Mouse (Mus musculus): ENCODE measurements at regions not wholly inside any gene's neighbourhood (a gene's known extent, or its start where the extent isn't known, plus 50 kb on each side); places are given as distances from the start of the nearest gene placed in this dataset.
A peak's percentile ranks its signal among the peaks of the same experiment; 100 is the strongest.

DNA sequence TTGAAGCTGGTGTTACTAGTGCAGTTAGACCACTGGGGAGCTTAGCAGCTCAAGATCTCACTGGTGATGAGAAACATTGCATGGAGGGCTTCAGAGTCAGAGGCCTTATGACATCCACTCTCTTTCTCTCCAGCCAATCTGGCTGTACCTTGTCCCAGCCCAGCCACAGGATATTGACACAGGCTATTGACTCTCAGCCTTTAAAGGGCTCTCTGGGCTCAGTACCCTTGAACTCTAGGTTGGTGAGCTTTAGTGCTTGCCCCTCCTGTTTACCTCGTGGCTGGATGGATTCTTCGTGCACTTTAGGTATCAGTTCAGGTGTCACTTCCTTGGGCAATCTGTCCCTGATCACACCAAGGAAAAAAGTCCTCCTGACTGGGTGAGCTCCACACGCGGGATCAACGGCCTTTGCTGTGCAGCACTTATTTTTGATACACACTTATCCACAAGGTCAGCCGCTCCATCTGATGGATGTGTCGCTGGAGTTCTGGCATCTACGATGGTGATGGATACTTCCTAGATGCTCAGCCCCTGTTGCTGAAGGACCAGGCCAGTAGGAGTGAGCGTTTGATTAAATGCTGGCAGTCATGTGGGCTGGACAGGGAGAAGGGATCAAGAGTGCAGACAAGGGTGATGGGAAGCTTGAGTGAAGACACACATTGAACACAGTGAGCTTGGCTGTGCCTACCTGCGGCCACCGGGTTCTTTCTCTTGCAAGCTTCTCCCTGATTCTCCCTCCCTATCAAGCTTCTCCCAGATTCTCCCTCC lies 177.7 kb downstream of the Snx10 start:
- DNase-seq (ENCODE audit: low spot score in 2 of 2), result no peak

DNA sequence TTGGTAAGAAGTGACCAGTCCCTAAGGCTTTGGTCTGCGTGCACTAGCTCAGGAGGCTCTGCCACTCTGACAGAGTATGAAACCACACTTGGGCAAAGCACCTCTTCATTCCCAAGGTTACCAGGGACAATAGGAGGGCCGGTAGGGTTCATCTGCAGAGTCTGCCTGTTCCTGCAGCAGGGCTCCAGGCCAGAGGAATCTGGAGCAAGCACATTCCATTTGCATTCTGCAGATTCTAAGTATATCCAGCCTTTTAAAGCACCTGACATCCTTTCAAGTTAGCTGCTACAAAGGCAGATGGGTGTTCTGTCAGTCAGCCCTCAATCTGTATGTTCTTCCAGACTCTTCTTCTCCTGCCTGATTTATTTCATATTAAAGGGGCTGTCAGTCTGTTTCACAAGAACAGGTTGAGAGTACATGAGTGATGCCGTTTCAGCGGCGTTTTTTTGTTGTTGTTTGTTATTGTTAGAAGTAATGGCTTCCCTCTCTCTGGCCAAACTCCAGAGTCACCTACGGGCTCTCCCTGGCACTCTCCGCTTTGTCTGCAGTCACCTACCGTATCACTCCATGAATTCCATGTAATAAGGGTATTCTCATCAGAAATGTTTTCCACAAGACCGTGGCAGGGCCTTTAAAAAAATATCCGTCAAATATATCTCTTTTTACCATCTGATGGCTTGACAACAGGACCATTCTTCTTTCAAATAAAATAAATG lies 178.9 kb downstream of the Snx10 start:
- DNase-seq (ENCODE audit: low spot score in 2 of 2), result no peak

DNA sequence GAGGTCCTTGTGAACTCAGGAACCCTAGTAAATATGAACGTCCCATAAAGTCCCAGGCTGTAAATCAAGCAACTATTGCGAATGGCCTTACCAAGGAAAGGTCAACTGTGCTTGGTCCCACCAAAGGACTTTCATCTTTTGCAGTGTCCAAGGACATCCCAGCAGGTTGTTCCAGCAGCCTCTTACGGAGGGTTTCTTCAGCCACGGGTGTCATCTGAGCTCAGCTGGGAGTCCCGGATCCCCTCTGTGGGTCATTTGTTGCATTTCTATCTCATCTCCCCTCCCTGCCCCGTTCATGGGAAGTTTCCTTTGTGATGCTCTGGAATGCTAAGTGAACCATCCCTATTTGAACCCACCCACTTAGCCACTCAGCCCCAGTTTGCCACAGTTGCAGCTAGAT lies 184.3 kb downstream of the Snx10 start:
- no peak for DNase-seq (ENCODE audit: low spot score in 2 of 2)

DNA sequence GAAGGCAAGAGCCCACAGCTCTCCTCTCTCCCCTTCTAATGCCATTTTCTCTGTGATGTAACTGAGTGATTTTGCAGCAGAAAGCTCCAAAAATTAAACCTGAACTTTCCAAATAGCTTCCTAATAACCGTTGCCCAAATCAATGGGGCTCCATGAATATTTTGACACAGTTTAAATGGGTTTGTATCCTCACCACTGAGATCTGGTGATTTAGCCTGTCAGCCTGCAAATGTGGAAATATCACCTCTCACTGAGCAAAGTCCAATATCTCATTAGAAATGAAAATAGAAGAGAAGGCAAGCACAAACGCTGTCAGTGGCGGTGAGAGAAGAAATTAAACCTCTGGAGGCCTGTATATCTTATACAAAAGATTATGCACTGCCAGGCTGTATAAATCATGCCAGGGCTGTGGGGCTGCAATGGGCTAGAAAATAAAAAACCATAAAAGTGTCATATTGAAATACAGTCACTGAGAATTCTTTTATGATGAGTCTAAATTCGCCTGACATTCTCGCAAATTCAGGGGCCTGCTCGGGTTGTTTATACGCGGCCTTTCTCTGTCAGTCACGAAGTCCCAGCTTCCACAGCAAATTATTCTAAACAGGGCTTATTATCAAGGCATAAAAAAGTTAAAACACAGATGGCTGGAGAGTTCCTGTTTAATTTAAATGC lies 185.1 kb downstream of the Snx10 start:
- no peak for DNase-seq (ENCODE audit: low spot score in 2 of 2)

DNA sequence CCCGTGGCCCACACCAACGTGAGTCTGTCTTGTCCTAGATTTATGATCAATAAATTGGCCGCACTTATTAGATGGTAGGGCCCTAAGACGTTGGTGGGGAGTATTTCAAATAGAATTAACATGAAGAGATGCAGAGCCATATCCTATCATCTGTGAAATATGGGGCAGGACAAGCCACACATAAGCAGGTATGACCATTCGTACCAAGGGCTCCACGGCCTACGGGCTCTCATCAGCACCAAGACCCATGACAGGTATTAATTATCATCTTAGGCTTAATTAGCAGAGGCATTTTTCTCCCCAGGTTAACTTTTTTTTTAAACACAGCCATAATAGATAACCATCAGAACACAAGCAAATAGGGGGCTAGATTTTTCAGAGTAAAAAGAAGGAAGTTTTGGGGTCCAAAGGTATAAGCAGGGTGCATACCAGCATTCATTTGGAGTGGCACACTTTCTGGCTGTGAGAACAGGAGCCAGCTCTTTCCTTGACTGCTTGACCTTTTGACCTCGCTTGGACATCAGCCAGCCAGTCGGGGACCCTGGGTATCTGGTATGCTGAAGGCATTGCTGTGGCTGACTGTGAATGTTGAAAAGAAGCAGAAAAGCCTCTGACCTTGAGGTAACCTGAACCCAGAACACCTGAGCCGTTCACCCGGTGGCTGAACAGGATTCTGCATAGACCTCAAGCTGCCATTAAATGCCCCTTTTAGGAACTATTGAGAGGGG lies 185.8 kb downstream of the Snx10 start:
- no peak for DNase-seq (ENCODE audit: low spot score in 2 of 2)

DNA sequence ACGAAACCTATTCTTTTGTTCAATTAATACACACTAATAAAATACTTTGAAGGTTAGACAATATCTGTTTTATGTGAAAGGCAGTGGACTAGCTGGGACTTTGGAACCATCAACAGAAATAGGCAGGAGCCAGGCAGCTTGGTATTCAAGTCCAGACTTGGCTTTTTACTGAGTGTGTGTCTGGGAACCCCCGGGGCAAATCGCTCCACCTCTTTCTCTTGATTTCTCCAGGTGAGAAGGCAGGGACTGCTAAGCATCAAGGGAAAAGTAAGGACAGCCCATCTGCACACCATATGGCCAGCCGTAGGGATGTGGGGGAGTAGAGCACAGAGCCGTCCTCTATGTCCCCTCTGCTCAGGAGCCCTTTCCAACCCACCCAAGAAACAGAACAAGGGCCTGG lies 186.5 kb downstream of the Snx10 start:
- no peak for DNase-seq (ENCODE audit: low spot score in 2 of 2)

DNA sequence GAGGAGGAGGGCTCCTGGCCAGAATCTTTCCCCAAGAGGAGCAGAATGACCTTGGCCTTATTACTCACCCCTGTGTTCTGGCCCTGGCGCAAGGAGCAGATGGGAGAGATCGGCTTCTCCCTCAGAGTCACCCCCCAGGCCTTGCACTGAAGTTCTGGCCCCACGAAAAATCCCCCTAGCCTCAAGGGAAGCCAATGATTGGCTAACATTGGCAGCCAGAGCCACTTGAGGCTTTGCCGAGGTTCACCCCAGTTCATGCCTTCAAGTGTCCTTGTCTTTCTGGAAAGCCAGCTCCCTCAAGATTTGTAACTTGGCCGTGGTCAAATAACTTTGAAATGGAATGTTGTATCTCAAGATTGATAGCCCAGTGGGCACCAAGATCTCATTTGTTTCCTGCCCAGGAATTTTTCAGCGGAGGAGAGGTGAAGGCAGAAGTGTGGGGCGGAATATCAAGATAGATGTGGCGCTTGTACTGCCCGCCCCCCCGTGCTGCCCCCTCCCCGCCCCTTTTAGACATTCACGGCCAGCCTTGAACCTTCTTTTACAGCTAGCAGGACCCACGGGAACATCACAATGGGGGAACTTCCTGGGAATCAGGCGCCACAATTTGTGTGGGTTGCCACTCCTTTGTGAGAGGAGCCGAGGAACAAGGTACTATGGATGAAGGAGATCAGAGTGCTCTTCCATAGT lies 187.4 kb downstream of the Snx10 start:
- DNase-seq (ENCODE audit: low spot score in 2 of 2), result peak in 1 of 2 experiments; percentile 11

DNA sequence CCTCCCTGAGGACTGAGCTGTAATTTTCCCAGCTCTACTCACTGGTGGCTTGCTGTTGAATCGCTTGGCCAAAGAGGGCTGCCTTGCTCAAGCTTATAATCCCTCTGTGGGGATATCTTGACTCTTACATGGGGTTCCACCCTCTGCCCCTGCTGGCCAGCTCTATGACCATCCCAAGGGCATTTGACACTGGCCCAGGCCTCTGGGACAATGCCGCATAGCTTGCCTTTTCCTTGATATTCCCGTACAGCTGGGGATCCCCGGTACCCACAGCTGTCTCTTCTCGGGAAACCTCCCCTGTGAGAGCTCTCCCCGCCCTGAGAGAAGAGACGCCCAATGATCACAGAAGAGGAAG lies 187.9 kb downstream of the Snx10 start:
- DNase-seq (ENCODE audit: low spot score in 2 of 2), result no peak

DNA sequence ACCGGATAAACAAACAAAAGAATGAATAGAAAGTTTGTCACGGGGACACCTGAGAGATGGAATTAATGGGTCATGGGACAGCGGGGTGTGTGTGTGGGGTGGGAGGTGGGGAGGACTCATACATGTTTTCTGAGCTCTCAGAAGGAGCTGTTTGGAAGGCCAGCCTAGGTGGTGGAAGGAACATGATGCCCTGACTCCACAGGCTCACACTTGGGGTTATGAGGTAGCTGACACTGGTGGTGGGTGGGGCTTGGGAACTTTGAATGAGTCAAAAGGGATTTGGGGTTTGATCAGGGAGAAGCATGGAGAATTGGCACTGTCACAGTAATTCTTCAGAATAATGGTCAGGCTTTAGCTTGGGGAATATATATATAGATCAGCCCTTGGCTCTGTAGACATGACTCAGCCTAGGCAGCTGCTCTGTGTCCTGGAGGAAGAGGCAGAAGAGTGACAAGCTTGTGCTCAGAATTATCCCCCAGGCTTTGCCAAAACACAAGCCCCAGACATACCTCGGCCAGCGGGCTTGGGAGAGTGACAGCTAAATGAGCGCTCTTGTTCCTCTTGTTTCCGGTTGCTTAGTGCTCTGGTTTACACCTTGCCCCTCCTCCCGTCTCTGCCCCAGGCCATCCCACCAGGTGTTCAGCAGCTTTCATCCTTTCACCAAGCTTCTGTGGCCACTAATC lies 191.6 kb downstream of the Snx10 start:
- DNase-seq (ENCODE audit: low spot score in 2 of 2), result no peak

DNA sequence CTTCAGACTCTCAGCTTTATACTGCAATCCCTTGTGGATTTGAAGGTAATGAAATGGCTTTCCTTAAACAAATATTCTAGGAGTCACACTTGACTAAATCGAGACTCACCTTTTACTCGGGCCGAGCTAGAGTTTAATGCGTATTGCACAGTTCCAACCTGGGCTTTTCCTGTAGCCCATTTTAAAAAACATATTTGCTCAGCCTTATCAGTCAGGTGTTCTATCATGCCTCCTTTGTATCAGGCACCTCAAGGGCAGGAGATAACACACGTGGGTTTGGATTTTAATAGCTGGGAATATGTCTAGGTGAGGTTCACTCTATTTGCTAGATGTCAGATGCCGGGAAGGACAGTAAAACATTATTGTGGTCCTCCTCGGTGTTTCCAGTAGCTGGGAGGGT lies 193.7 kb downstream of the Snx10 start:
- no peak for DNase-seq (ENCODE audit: low spot score in 2 of 2)

DNA sequence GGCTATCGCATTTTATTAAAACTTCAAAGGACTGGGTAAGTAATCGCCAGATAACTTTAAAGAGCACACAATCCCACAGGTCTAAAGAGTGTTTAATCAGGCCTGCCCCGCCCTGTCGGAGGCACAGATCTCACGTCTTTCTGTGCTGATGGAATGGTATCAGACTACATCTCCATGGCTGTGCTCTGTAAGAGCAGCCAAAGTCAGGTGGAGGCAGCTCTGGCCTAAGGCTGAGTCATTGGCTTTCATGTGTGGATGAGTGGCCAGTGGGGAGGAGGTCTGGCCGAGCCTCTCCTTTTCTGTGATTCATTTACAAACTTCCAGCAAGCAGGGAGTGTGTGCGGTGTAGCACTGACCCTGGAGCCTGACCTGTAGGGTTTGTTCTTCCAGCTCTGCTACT lies 197.0 kb downstream of the Snx10 start:
- peak; percentile 19 to 55 for DNase-seq (ENCODE audit: low spot score in 2 of 2)

DNA sequence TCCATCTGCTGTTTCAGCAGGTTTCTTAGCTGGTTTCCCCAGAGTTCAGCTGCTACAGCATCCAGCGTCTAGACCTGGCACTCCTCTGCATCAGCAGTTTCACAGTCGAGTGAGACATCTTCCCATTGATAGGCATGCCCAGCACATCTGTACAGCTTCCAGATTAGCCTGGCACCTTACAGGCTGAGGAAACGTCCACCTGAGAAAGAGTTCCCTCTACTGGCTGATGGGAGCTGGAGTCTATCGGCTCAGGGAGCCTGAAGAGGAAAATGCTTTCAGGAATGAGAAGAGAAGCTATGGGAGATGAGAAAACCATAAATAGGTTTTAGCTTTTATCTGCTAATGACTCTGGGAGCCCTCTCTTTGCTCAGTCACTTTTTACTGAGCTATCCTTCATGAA lies 199.4 kb downstream of the Snx10 start:
- no peak for DNase-seq (ENCODE audit: low spot score in 2 of 2)

DNA sequence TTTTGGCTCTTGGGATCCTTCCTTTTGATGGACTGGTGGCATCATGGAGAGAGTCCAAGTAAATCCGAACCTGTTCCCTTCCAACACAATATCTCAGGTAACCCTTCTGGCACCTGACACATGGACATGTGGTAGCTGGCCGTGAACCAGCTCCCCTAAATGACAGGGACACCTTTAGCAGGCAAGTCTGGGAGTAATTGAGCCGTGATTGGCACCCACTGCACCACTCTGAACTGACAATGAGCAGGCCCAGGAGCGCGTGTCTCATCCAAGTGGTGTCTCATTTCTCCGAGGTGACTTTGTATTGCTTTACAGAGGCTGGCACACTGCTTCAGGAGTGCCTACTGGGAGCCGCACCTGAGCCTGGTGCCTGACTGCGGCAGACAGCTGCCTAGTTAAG lies 203.5 kb downstream of the Snx10 start:
- DNase-seq (ENCODE audit: low spot score in 2 of 2), result no peak

DNA sequence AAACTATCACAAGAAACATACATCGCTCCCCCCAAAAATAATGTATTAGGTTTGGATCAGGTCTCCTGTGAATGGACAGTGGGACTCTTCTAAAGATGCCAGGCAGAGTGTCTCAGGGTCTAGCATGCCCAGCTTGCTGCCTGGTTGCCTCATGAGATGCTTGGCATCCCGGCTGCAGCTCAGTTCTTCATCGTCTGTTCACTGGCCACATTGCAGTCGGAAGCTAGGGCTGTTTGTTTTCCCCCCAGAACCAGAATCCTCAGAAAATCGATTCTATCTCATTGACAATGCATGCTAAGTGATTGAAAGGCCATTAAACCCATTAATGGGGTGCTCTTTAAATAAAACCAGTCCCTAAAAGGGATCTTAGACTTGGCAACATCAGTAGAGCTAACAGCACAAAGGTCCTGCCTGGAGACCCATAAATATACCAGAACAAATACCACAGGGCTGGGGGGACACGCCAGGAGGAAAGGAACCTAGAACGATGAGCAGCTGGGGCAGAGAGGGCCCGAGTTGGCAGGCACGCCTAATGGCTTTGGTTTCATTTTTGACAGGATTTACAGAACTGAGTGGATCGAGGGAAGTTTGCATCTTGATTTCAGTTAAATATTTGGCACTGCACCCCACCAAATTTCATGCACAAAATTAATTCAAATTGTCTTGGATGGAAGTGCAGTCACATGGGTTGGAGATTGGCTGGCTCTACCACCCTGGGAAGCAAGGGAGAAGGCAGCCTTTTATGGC lies 205.3 kb downstream of the Snx10 start:
- DNase-seq (ENCODE audit: low spot score in 2 of 2), result no peak

DNA sequence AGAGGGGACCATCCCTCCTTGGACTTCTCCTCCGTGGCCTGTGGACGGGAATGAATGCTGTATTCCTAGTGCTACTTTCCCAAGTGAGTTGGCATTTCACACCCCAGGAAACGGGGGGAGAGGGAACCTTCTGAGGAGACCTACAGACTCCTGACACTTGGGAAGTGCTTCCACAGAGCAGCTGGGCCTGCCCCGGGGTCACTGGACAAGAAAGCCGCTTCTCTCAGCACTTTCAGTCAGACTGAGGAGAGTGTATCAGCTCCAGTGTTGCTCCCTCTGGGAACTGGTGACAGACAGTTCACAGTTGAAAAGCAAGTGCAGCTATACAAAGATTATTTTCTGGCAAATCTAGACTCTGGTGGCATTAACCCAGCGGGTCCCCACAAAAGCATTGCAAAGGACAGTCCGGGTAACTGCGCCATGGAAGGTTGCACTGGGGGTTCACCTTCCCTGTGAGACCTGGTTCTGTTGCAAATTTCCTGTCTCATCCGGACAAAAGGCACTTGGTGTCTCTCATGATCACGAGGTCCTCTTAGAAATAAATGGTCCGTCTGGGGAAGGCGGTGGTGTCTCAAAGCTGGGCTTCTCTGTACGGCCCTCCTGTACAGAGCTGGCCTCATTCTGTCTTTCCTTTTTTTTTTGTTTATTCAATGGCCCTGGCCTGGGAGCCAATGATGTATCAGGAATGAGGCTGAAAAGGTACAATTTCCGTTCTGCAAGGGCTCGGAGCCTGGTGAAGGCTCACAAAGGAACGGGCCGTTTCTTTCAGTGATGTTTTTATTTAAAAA lies 207.1 kb downstream of the Snx10 start:
- no peak for DNase-seq (ENCODE audit: low spot score in 2 of 2)

DNA sequence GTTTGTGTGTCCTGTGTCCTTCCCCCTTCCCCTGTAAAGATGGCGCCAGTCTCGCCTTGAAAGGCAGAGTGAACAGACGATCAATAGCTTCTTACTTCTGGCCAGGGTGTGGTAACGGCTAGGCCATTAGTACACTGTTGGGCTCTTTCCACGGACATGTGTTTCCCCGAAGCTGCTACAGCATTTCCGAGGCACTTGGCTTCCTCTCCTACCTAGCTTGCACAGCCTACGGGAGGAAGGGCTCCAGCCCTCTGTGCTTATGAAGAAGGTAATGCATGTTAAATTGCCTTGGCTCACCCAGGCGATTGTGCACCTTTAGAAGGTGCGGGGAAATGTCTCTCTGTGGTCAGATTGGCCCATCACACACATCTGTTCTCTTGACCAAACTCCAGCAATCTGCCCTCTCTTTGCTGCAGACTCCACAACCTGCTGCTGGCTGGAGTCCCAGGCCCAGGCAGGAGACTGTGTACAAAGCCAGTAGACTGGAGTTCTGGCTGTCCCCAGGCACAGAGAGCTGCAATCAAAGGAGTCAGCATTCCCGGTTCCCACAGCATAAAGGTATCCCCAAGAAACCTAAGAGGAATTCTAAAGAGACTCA lies 208.7 kb downstream of the Snx10 start:
- DNase-seq (ENCODE audit: low spot score in 2 of 2), result no peak

DNA sequence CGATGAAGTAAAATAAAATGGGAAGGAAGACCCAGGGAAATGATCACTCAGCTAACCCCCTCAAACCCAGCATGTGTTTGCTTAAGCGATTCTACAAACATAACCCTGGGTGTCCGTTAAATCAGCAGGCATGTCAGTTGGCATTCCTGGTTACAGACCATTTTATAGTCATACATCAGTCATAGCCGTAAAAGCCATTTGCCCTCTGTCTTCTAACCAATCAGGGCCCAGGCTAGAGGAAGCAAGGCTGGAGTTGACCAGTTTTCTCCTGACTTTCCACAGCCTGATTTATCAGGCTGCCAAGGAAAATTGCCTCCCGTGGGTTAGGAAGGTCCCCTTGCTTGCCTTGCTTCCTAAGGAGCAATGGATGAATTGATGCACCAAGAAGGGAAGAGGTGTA lies 212.3 kb downstream of the Snx10 start:
- DNase-seq (ENCODE audit: low spot score in 2 of 2), result no peak

DNA sequence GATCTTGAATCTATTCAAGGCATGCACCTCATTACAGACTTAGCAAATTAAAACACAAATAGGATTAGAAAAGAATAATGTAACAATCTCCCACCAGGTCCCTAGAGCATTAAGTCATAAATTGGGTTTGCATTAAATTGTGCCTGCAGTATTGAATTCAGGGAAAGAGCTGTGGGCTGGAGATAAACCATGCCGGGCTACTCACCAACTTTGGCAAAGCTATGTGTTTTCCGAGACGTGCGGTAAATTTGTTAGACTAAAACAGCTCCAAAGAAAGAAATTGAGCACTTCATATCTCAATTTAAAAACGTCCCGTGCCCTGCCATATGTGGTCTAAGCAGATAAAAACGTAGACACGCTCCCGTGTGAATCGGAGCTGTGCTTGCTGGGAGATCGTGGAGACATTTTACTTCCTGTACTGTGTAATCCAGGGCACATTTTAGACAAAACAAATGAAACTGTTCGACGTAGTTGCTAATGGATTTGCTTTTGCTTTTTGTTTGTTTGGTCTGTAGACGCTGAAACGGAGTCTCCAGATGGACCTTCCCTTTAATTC lies 219.5 kb downstream of the Snx10 start:
- no peak for DNase-seq (ENCODE audit: low spot score in 2 of 2)

DNA sequence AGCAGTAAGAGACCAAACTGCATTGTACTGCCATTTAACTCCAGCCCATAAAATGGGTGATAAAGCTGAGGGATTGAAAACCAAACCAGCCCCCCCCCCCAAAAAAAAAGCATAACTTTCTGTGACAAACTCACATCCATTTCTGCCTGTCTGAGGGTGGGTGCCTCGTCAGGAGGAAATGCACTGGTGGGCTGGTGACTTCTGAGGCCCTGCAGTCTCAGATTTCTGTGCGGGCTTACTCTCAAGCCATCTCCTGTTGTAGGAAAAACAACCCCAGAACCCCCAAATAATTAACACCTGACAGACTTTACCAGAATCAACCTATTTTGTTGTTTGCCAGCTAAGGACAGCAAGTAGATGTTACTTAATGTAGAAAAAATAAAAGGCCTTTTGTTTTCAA lies 220.9 kb downstream of the Snx10 start:
- DNase-seq (ENCODE audit: low spot score in 2 of 2), result no peak

Data from urinary bladder, adult 18-20 months (tissue).